Mouse (Mus musculus) neural tube, embryonic 13.5 days (tissue): ENCODE data around the gene Pdxp. TPM values are rescaled to one million over a fixed set of nuclear protein-coding genes. Genes with fewer than 3 reads are reported as not detected.

ENCODE experiments used
- ATAC-seq: fragments of 200-750 bp; cut with Nextera tagmentation; 2 replicates; pipeline ENCODE4 v1.8.0; 2017; ENCODE audit warnings: low read depth, mild to moderate bottlenecking, moderate TSS enrichment, moderate library complexity
- H3K27ac ChIP-seq: fragments of 300-500 bp; sonication (generic); replicated peaks from 2 replicates; pipeline ENCODE4 v1.5.1; 2015; ENCODE audit warnings: moderate library complexity, mild to moderate bottlenecking, inconsistent platforms
- H3K27me3 ChIP-seq: fragments of 300-500 bp; sonication (generic); 2 replicates; pipeline ENCODE4 v1.6.1; 2015; ENCODE audit warnings: mild to moderate bottlenecking, inconsistent platforms
- H3K36me3 ChIP-seq: fragments of 300-500 bp; sonication (generic); 2 replicates; pipeline ENCODE4 v1.6.1; 2015; ENCODE audit warnings: mild to moderate bottlenecking, inconsistent platforms
- H3K4me1 ChIP-seq: fragments of 300-500 bp; sonication (generic); replicated peaks from 2 replicates; pipeline ENCODE4 v1.6.1; 2015; ENCODE audit warnings: inconsistent platforms
- H3K4me2 ChIP-seq: fragments of 300-500 bp; sonication (generic); 2 replicates; pipeline ENCODE4 v1.6.1; 2015; ENCODE audit warnings: inconsistent platforms, mild to moderate bottlenecking, moderate library complexity
- H3K4me3 ChIP-seq: fragments of 300-500 bp; sonication (generic); 2 replicates; pipeline ENCODE4 v1.5.1; 2015; ENCODE audit warnings: mild to moderate bottlenecking, inconsistent platforms
- H3K9ac ChIP-seq: fragments of 300-500 bp; sonication (generic); 2 replicates; pipeline ENCODE4 v1.6.1; 2015; ENCODE audit warnings: moderate library complexity, mild to moderate bottlenecking, inconsistent platforms
- H3K9me3 ChIP-seq: fragments of 300-500 bp; sonication (generic); 2 replicates; pipeline ENCODE4 v1.6.1; 2016; ENCODE audit warnings: inconsistent platforms
- WGBS: fragments of 180-500 bp; shearing (Covaris S2); methylation state at CpG from one replicate; pipeline ENCODE4 v1.1.7; 2015; 5-methylcytosine and 5-hydroxymethylcytosine counted together
- microRNA-seq: library from miRNA; unstranded; fragments of <30 nt; microRNA quantifications from one replicate; pipeline ENCODE4, GENCODE M21; 2016
- polyA plus RNA-seq: library from polyadenylated mRNA; unstranded; fragments of >200 nt; fragmentation: Nextera tagmentation; extraction: Ambion mirVana; gene quantifications from 2 replicates; pipeline ENCODE4 v1.2.1, GENCODE M21; 2015

Gene Pdxp
- polyA plus RNA-seq, 1 experiment from 2014 or later: 53.6 TPM

DNA sequence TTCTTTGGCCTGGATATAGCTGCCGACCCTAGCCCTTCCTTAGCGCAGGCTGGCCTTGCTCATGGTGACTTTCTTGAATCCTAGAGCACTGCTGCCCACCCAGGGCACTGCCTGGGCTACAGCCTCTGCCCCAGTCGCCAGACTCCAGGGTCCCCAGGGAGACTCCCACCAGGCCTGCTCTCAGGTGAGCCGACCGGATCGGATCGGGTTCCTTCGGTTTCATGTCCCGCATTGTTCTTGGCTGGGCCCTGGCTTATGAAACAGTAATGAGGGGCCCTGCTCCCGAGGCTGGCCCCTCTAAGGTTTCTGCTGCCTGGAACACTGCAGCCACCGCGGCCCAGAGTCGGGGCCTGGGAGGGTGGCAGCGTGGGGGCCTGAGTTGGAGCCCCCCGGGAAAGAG, 43.3 kb downstream of the Pdxp start:
- WGBS: 69% methylated on average over 15 of the region's 15 CpGs
- no peaks in the 10 kb centered on the region for H3K4me1 ChIP-seq
- peaks cover 76% of the 10 kb centered on the region for H3K36me3 ChIP-seq
- no peaks in the 10 kb centered on the region for H3K27me3 ChIP-seq
- no peak overlapping the region for H3K4me3 ChIP-seq
- H3K9ac ChIP-seq: no peak overlapping the region
- H3K9me3 ChIP-seq: no peaks in the 10 kb centered on the region
- H3K27ac ChIP-seq: no peak overlapping the region
- ATAC-seq: no peak
- H3K4me2 ChIP-seq: no peak overlapping the region

- Histone ChIP-seq H3K27me3 (no peaks in the 10 kb centered on the region), H3K9me3 (no peaks in the 10 kb centered on the region), H3K4me1 (peaks cover 5% of the 10 kb centered on the region), H3K36me3 (peaks cover 70% of the 10 kb centered on the region), H3K4me3 (no peak overlapping the region), H3K27ac (no peak overlapping the region), H3K4me2 (no peak overlapping the region), H3K9ac (no peak overlapping the region)
- WGBS: 85% methylated on average over 11 of the region's 11 CpGs
- no peak; the same call in 1 of the 2 replicates for ATAC-seq
Measured at GRCm38 (mm10) chr15:78959537-78959936, 45.8 kb downstream of the Pdxp start.

DNA sequence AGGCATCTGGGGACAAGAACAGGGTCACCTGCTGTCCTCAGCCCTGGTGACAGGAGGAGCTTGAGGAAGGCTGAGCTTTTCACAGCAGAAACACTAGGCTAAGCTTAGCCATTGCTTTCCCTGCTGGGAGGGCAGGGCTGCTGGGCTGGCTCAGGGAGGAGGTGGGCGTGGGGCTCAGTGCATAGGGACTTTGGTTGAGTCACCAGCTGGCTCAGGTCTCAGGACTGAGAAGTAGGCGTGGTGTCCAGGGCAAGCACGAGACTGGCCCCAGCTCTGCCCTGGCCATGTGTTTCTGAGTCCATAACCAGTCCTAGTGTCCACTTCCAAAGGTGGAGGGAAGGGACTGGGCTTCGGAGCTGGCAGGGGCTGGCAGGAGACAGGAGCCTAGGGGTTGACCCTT, 46.4 kb downstream of the Pdxp start:
- no peaks in the 10 kb centered on the region for H3K27me3 ChIP-seq
- H3K4me3 ChIP-seq: no peak overlapping the region
- H3K27ac ChIP-seq: no peak overlapping the region
- H3K36me3 ChIP-seq: peaks cover 68% of the 10 kb centered on the region
- WGBS: 82% methylated on average over 4 of the region's 4 CpGs
- H3K4me1 ChIP-seq: peaks cover 5% of the 10 kb centered on the region
- no peak for ATAC-seq
- no peaks in the 10 kb centered on the region for H3K9me3 ChIP-seq
- H3K4me2 ChIP-seq: no peak overlapping the region
- H3K9ac ChIP-seq: no peak overlapping the region

DNA sequence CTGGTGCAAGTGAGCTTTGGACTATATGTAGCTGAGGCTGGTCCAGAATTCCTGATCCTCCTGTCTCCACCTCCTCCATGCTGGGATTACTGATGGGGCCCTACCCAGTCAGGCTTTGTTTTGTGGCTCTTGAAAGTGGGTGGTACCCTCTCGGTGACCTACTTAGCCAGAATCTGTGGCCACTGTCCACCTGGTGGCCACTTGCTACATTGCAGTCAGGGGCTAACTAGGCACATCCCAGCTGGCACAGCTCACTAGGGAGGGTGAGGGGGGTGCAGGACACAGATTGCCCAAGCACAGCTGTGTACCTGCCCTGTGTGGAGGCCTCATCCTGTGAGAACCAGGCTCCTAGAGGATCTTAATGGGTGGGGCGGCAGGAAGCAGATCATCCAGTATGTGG, 49.2 kb downstream of the Pdxp start:
- Histone ChIP-seq H3K4me1 (peaks cover 5% of the 10 kb centered on the region), H3K4me2 (no peak overlapping the region), H3K9me3 (no peaks in the 10 kb centered on the region), H3K27ac (no peak overlapping the region), H3K4me3 (no peak overlapping the region), H3K36me3 (peaks cover 73% of the 10 kb centered on the region), H3K27me3 (no peaks in the 10 kb centered on the region), H3K9ac (0 out of 2 replicates have a peak overlapping the region, but pooled peaks have one; percentile 8)
- 34% methylated on average over 2 of the region's 2 CpGs for WGBS
- ATAC-seq: peak; percentile 64; the same call in 1 of the 2 replicates

Small RNAs within 50 kb of the gene (microRNA-seq; reads per million reads assigned to microRNA genes)
- not detected for gene Mir6955

Other genes starting within 250 kb of the Pdxp start
- gene Elfn2, start 195.1 kb upstream of the Pdxp start, polyA plus RNA-seq: 5.5 and 6.0 TPM in 2 replicates
- gene Mfng, start 140.4 kb upstream of the Pdxp start, polyA plus RNA-seq: 34.2 and 34.4 TPM in 2 replicates
- 1.7 and 2.0 TPM in 2 replicates for gene Card10, start 110.9 kb upstream of the Pdxp start, polyA plus RNA-seq
- 11.5 and 13.7 TPM in 2 replicates for gene Cdc42ep1, start 71.3 kb upstream of the Pdxp start, polyA plus RNA-seq
- not detected in 2 replicates for gene Lgals2, start 58.4 kb upstream of the Pdxp start, polyA plus RNA-seq
- 44.0 and 51.0 TPM in 2 replicates for gene Gga1, start 36.7 kb upstream of the Pdxp start, polyA plus RNA-seq
- 0.37 TPM in 1 of 2 replicates, not detected in the other for gene Gm49510, start 14.3 kb upstream of the Pdxp start, polyA plus RNA-seq
- 6.2 and 6.8 TPM in 2 replicates for gene Sh3bp1, start 14.2 kb upstream of the Pdxp start, polyA plus RNA-seq
- 273 and 356 TPM in 2 replicates for gene Lgals1, start 12.8 kb downstream of the Pdxp start, polyA plus RNA-seq
- 57.1 and 60.8 TPM in 2 replicates for gene Nol12, start 21.0 kb downstream of the Pdxp start, polyA plus RNA-seq
- 33.4 and 40.1 TPM in 2 replicates for gene Triobp, start 33.8 kb downstream of the Pdxp start, polyA plus RNA-seq
- gene H1f0, start 114.5 kb downstream of the Pdxp start, polyA plus RNA-seq: 275 and 287 TPM in 2 replicates
- gene Galr3, start 128.0 kb downstream of the Pdxp start, polyA plus RNA-seq: not detected in 2 replicates
- 46.5 and 52.9 TPM in 2 replicates for gene Ankrd54, start 149.0 kb downstream of the Pdxp start, polyA plus RNA-seq
- gene Eif3l, start 161.3 kb downstream of the Pdxp start, polyA plus RNA-seq: 185 and 196 TPM in 2 replicates
- 10.4 and 11.2 TPM in 2 replicates for gene Micall1, start 195.0 kb downstream of the Pdxp start, polyA plus RNA-seq
- gene Polr2f, start 227.1 kb downstream of the Pdxp start, polyA plus RNA-seq: 259 and 278 TPM in 2 replicates
- 12.4 and 13.1 TPM in 2 replicates for gene 1700088E04Rik, start 227.3 kb downstream of the Pdxp start, polyA plus RNA-seq